Mouse (Mus musculus): ENCODE measurements around the gene Olfr584. TPM values are rescaled to one million over a fixed set of nuclear protein-coding genes. Genes with fewer than 3 reads are reported as not detected.

The Olfr584 gene
- not detected in 2 replicates for polyA plus RNA-seq (2012; ENCODE audit: insufficient read depth, insufficient read length, low replicate concordance, missing spikeins)

DNA sequence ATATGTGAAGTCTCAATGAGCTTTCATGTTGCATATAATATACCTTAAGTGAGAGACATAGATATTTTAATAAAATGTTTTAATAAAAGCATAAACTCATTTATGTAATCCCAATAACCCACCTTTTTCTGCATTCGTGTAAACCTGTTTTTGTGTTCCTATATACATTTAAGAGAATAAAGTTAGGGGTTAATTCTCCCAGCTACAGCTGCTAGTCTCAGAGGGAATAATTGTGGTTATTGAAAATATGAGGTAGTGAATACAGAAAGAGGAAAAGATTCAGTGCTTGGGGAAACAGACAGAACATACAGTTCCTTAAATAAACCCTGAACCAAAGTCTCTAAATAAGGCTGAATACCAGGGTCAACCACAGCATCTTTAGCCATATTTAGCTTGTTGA is at the start of gene Olfr584:
TSS of gene Olfr584 (plus strand) at position 301 of the 400 bp plus-strand sequence.
- H3K27ac ChIP-seq (ENCODE audit: insufficient read depth, low read depth, low read length): no peak within 1 kb of the TSS
- TF ChIP-seq POLR2A (IDR thresholded peaks at IDR 0.05; ENCODE audit: insufficient read depth, low read depth, low read length): no peak
- no peak for TF ChIP-seq CTCF (IDR thresholded peaks at IDR 0.05; ENCODE audit: insufficient read depth, low read depth, low read length)
- no peak within 1 kb of the TSS for H3K4me3 ChIP-seq (ENCODE audit: insufficient read depth, low read depth, low read length)
- H3K4me1 ChIP-seq (ENCODE audit: control insufficient read depth, insufficient read depth, low read length): no peaks in the 10 kb centered on the region
- 92% methylated on average over 1 of the region's 1 CpGs for WGBS

DNA sequence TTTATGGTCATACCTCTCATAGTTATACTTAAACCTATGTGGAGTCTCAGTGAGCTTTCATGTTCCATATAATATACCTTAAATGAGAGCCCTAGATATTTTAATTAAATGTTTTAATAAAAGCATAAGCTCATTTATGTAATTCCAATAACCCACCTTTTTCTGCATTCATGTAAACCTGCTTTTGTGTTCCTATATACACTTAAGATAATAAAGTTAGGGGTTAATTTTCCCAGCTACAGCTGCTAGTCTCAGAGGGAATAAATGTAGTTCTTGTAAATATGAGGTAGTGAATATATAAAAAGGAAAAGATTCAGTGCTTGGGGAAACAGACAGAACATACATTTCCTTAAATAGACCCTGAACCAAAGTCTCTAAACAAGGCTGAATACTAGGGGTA is 44.0 kb upstream of the Olfr584 start, which contains the start of gene Olfr582:
TSS of gene Olfr582 (plus strand) at position 301 of the 400 bp plus-strand sequence.
- H3K27ac ChIP-seq (ENCODE audit: insufficient read depth, low read depth, low read length): no peak within 1 kb of the TSS
- H3K4me1 ChIP-seq (ENCODE audit: control insufficient read depth, insufficient read depth, low read length): no peaks in the 10 kb centered on the region
- H3K4me3 ChIP-seq (ENCODE audit: insufficient read depth, low read depth, low read length): no peak within 1 kb of the TSS
- TF ChIP-seq POLR2A (IDR thresholded peaks at IDR 0.05; ENCODE audit: insufficient read depth, low read depth, low read length): no peak
- no peak for TF ChIP-seq CTCF (IDR thresholded peaks at IDR 0.05; ENCODE audit: insufficient read depth, low read depth, low read length)

DNA sequence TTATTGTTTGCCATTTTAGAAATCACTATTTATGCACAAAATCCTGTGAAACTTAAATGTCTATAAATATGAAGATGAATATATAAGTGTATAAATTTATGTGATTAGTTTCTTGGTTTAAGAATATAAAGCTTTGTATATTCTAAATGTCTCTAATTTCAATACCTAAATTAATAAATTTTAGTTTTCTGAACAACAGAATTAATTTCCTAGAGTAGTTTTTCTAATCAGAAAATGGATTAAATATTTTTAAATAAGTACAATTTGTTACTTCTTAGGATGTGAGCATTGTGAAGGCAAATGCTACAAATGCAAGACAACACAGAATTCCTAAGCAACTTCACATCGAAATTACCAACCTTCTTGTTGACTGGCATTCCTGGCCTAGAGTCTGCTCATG is 30.7 kb upstream of the Olfr584 start, which contains the start of gene Olfr583:
TSS of gene Olfr583 (plus strand) at position 301 of the 400 bp plus-strand sequence.
- TF ChIP-seq CTCF (IDR thresholded peaks at IDR 0.05; ENCODE audit: insufficient read depth, low read depth, low read length) (no peak), POLR2A (IDR thresholded peaks at IDR 0.05; ENCODE audit: insufficient read depth, low read depth, low read length) (no peak)
- no peak within 1 kb of the TSS for H3K4me3 ChIP-seq (ENCODE audit: insufficient read depth, low read depth, low read length)
- no peaks in the 10 kb centered on the region for H3K4me1 ChIP-seq (ENCODE audit: control insufficient read depth, insufficient read depth, low read length)
- WGBS: 88% methylated on average over 1 of the region's 1 CpGs
- no peak within 1 kb of the TSS for H3K27ac ChIP-seq (ENCODE audit: insufficient read depth, low read depth, low read length)

DNA sequence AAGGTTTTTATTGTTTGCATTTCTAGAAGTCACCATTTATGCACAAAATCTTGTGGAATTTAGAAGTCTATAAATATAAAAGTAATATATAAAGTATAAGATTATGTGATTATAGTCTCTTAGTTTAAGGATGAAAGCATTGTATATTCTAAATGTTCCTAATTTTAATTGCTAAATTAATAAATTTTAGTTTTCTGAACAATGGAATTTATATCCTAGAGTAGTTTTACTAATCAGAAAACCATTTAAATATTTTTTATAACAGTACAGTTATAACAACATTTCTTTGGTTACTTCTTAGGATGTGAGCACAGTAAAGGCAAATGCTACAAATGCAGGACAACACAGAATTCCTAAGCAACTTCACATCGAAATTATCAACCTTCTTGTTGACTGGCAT is 15.7 kb downstream of the Olfr584 start, which contains the start of gene Olfr585:
TSS of gene Olfr585 (plus strand) at position 301 of the 400 bp plus-strand sequence.
- 88% methylated on average over 1 of the region's 1 CpGs for WGBS
- H3K27ac ChIP-seq (ENCODE audit: insufficient read depth, low read depth, low read length): no peak within 1 kb of the TSS
- TF ChIP-seq POLR2A (IDR thresholded peaks at IDR 0.05; ENCODE audit: insufficient read depth, low read depth, low read length): no peak
- TF ChIP-seq CTCF (IDR thresholded peaks at IDR 0.05; ENCODE audit: insufficient read depth, low read depth, low read length): no peak
- no peaks in the 10 kb centered on the region for H3K4me1 ChIP-seq (ENCODE audit: control insufficient read depth, insufficient read depth, low read length)
- no peak within 1 kb of the TSS for H3K4me3 ChIP-seq (ENCODE audit: insufficient read depth, low read depth, low read length)

DNA sequence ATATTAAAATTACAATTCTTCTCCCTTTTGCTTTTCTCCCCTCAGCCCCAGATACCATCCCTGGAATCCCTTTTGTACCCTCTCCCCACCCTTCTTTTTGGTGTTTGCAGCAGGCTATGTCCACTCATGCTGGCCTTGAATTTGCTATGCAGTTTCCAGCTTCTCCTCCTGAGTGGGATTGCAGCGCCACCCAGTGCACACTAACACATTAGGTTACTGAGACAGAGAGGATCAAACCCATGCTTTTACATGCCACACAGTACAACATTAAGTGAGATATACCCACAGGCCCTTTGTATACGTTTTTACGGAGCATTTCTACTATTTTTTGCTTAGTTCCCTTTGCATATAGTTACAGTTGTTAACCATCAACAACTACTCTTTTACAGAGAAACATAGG is 37.7 kb downstream of the Olfr584 start:
- no peak overlapping the region for H3K27ac ChIP-seq (ENCODE audit: insufficient read depth, low read depth, low read length)
- WGBS: 52% methylated on average over 3 of the region's 3 CpGs
- TF ChIP-seq POLR2A (IDR thresholded peaks at IDR 0.05; ENCODE audit: insufficient read depth, low read depth, low read length) (no peak), CTCF (IDR thresholded peaks at IDR 0.05; ENCODE audit: insufficient read depth, low read depth, low read length) (no peak)
- H3K4me3 ChIP-seq (ENCODE audit: insufficient read depth, low read depth, low read length): no peak overlapping the region
- no peaks in the 10 kb centered on the region for H3K4me1 ChIP-seq (ENCODE audit: control insufficient read depth, insufficient read depth, low read length)

DNA sequence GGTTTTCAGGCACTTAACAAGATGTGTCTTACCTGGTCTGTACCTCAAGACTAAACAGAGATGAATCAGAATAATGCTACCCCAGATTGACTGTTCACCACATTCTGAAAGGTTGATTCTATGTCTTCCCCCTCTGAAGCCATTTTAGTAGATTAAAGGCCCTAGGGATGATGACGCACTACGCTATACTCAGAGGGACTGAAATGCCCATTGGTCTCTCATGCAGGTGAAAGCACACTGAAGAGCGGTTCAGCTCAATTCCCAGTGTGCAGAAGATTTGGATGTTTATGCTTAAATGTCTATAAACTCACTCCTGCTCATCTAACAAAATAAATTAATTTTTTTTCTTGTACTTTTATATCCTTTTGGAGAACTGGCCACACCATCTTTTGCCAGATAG is 43.9 kb downstream of the Olfr584 start, which contains the start of gene Olfr586:
TSS of gene Olfr586 (minus strand) at position 101 of the 400 bp plus-strand sequence.
- no peak within 1 kb of the TSS for H3K27ac ChIP-seq (ENCODE audit: insufficient read depth, low read depth, low read length)
- no peak for TF ChIP-seq POLR2A (IDR thresholded peaks at IDR 0.05; ENCODE audit: insufficient read depth, low read depth, low read length)
- no peak within 1 kb of the TSS for H3K4me3 ChIP-seq (ENCODE audit: insufficient read depth, low read depth, low read length)
- no peaks in the 10 kb centered on the region for H3K4me1 ChIP-seq (ENCODE audit: control insufficient read depth, insufficient read depth, low read length)
- 94% methylated on average over 3 of the region's 3 CpGs for WGBS

Other genes starting within 250 kb of the Olfr584 start
- not detected in 2 replicates for gene Olfr566, start 223.1 kb upstream of the Olfr584 start, polyA plus RNA-seq (2012; ENCODE audit: insufficient read depth, insufficient read length, low replicate concordance, missing spikeins)
- gene Olfr568, start 204.8 kb upstream of the Olfr584 start, polyA plus RNA-seq (2012; ENCODE audit: insufficient read depth, insufficient read length, low replicate concordance, missing spikeins): not detected in 2 replicates
- gene Olfr569, start 191.0 kb upstream of the Olfr584 start, polyA plus RNA-seq (2012; ENCODE audit: insufficient read depth, insufficient read length, low replicate concordance, missing spikeins): not detected in 2 replicates
- not detected in 2 replicates for gene Olfr570, start 187.3 kb upstream of the Olfr584 start, polyA plus RNA-seq (2012; ENCODE audit: insufficient read depth, insufficient read length, low replicate concordance, missing spikeins)
- not detected in 2 replicates for gene Olfr571, start 164.3 kb upstream of the Olfr584 start, polyA plus RNA-seq (2012; ENCODE audit: insufficient read depth, insufficient read length, low replicate concordance, missing spikeins)
- not detected in 2 replicates for gene Olfr572, start 157.5 kb upstream of the Olfr584 start, polyA plus RNA-seq (2012; ENCODE audit: insufficient read depth, insufficient read length, low replicate concordance, missing spikeins)
- gene Olfr573-ps1, start 139.3 kb upstream of the Olfr584 start, polyA plus RNA-seq (2012; ENCODE audit: insufficient read depth, insufficient read length, low replicate concordance, missing spikeins): not detected in 2 replicates
- gene Olfr574, start 133.4 kb upstream of the Olfr584 start, polyA plus RNA-seq (2012; ENCODE audit: insufficient read depth, insufficient read length, low replicate concordance, missing spikeins): not detected in 2 replicates
- gene Olfr575, start 123.1 kb upstream of the Olfr584 start, polyA plus RNA-seq (2012; ENCODE audit: insufficient read depth, insufficient read length, low replicate concordance, missing spikeins): not detected in 2 replicates
- gene Olfr576, start 119.2 kb upstream of the Olfr584 start, polyA plus RNA-seq (2012; ENCODE audit: insufficient read depth, insufficient read length, low replicate concordance, missing spikeins): not detected in 2 replicates
- gene Olfr577, start 105.9 kb upstream of the Olfr584 start, polyA plus RNA-seq (2012; ENCODE audit: insufficient read depth, insufficient read length, low replicate concordance, missing spikeins): not detected in 2 replicates
- gene Olfr578, start 92.6 kb upstream of the Olfr584 start, polyA plus RNA-seq (2012; ENCODE audit: insufficient read depth, insufficient read length, low replicate concordance, missing spikeins): not detected in 2 replicates
- not detected in 2 replicates for gene Olfr582, start 43.9 kb upstream of the Olfr584 start, polyA plus RNA-seq (2012; ENCODE audit: insufficient read depth, insufficient read length, low replicate concordance, missing spikeins)
- gene Olfr583, start 30.6 kb upstream of the Olfr584 start, polyA plus RNA-seq (2012; ENCODE audit: insufficient read depth, insufficient read length, low replicate concordance, missing spikeins): not detected in 2 replicates
- gene Olfr585, start 15.8 kb downstream of the Olfr584 start, polyA plus RNA-seq (2012; ENCODE audit: insufficient read depth, insufficient read length, low replicate concordance, missing spikeins): not detected in 2 replicates
- not detected in 2 replicates for gene Olfr586, start 43.8 kb downstream of the Olfr584 start, polyA plus RNA-seq (2012; ENCODE audit: insufficient read depth, insufficient read length, low replicate concordance, missing spikeins)
- not detected in 2 replicates for gene Olfr588-ps1, start 59.0 kb downstream of the Olfr584 start, polyA plus RNA-seq (2012; ENCODE audit: insufficient read depth, insufficient read length, low replicate concordance, missing spikeins)
- gene Olfr589, start 74.5 kb downstream of the Olfr584 start, polyA plus RNA-seq (2012; ENCODE audit: insufficient read depth, insufficient read length, low replicate concordance, missing spikeins): not detected in 2 replicates
- not detected in 2 replicates for gene Olfr591, start 96.5 kb downstream of the Olfr584 start, polyA plus RNA-seq (2012; ENCODE audit: insufficient read depth, insufficient read length, low replicate concordance, missing spikeins)
- gene Olfr592, start 102.9 kb downstream of the Olfr584 start, polyA plus RNA-seq (2012; ENCODE audit: insufficient read depth, insufficient read length, low replicate concordance, missing spikeins): not detected in 2 replicates
- not detected in 2 replicates for gene Olfr593, start 130.0 kb downstream of the Olfr584 start, polyA plus RNA-seq (2012; ENCODE audit: insufficient read depth, insufficient read length, low replicate concordance, missing spikeins)
- gene Olfr594, start 135.1 kb downstream of the Olfr584 start, polyA plus RNA-seq (2012; ENCODE audit: insufficient read depth, insufficient read length, low replicate concordance, missing spikeins): not detected in 2 replicates
- gene Usp17ld, start 170.6 kb downstream of the Olfr584 start, polyA plus RNA-seq (2012; ENCODE audit: insufficient read depth, insufficient read length, low replicate concordance, missing spikeins): not detected in 2 replicates
- gene Olfr596, start 223.8 kb downstream of the Olfr584 start, polyA plus RNA-seq (2012; ENCODE audit: insufficient read depth, insufficient read length, low replicate concordance, missing spikeins): not detected in 2 replicates
- gene Olfr597, start 234.4 kb downstream of the Olfr584 start, polyA plus RNA-seq (2012; ENCODE audit: insufficient read depth, insufficient read length, low replicate concordance, missing spikeins): not detected in 2 replicates
- not detected in 2 replicates for gene Olfr598, start 241.7 kb downstream of the Olfr584 start, polyA plus RNA-seq (2012; ENCODE audit: insufficient read depth, insufficient read length, low replicate concordance, missing spikeins)